Mouse (Mus musculus) kidney, adult 2 months (tissue): ENCODE results near the gene Gramd2.

Source experiments
- CTCF ChIP-seq: fragments of 200-500 bp; conservative IDR thresholded peaks from 2 replicates; pipeline ENCODE4 v1.5.1; 2011; ENCODE audit warnings: low read depth, mild to moderate bottlenecking, control low read depth, low read length, moderate library complexity, mixed read lengths; ENCODE audit not compliant: insufficient read depth, insufficient read length
- POLR2A ChIP-seq: fragments of 200-500 bp; IDR thresholded peaks from one replicate; pipeline ENCODE4 v1.6.1; 2011; ENCODE audit warnings: low read depth, low read length, control low read depth

DNA sequence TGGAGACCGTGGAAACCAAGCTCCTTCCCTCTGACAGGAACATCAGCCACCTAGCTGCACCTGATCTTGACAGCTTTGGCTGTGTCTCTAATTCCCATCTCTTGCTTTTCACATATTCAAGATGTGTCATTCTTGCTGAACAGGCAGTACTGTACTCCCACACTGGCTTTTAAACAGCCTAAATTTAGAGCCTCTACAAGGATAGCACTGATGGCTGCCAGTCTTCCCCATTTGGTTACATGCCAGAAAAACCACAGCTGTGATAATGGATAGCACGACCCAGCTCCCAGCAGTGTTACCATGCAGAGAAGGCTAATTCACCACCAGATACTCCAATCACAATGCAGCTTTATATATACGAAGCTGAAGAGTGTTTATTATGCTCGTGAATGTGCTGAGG lies 12.7 kb upstream of the Gramd2 start:
- TF ChIP-seq CTCF (no peak), POLR2A (no peak)
